Mouse (Mus musculus) hindbrain, embryonic 14.5 days (tissue): ENCODE measurements at regions not wholly inside any gene's neighbourhood (a gene's known extent, or its start where the extent isn't known, plus 50 kb on each side); places are given as distances from the start of the nearest gene placed in this dataset.
"Not testable (repeated sequence)": the region's sequence is repeated elsewhere in the genome, so short reads cannot be mapped to it uniquely, and the experiment has no call there.

ENCODE experiments used
- ATAC-seq: fragments of 200-750 bp; cut with Nextera tagmentation; 2 replicates; pipeline ENCODE4 v1.8.0; 2017; ENCODE audit warnings: moderate number of reproducible peaks, mild to moderate bottlenecking, moderate TSS enrichment, moderate library complexity; ENCODE audit not compliant: low FRiP score
- DNase-seq: peaks from one replicate; pipeline ENCODE4 v3.0.0-alpha.2; 2015; ENCODE audit warnings: low spot score
- H3K27ac ChIP-seq: fragments of 300-500 bp; sonication (generic); 2 replicates; pipeline ENCODE4 v1.5.1; 2014; ENCODE audit warnings: mild to moderate bottlenecking, moderate library complexity
- H3K27me3 ChIP-seq: fragments of 300-500 bp; sonication (generic); 2 replicates; pipeline ENCODE4 v1.6.1; 2014; ENCODE audit warnings: mild to moderate bottlenecking, low read length, mixed read lengths; ENCODE audit not compliant: control insufficient read depth, insufficient read depth
- H3K36me3 ChIP-seq: fragments of 300-500 bp; sonication (generic); replicated peaks from 2 replicates; pipeline ENCODE4 v1.6.1; 2014; ENCODE audit not compliant: control insufficient read depth, insufficient read depth
- H3K4me1 ChIP-seq: fragments of 300-500 bp; sonication (generic); replicated peaks from 2 replicates; pipeline ENCODE4 v1.6.1; 2014; ENCODE audit warnings: antibody characterized with exemption, low read length, mixed read lengths; ENCODE audit not compliant: control insufficient read depth, insufficient read depth
- H3K4me2 ChIP-seq: fragments of 300-500 bp; sonication (generic); replicated peaks from 2 replicates; pipeline ENCODE4 v1.6.1; 2014; ENCODE audit warnings: mild to moderate bottlenecking, moderate library complexity
- H3K4me3 ChIP-seq: fragments of 300-500 bp; sonication (generic); replicated peaks from 2 replicates; pipeline ENCODE4 v1.5.1; 2014; ENCODE audit warnings: mild to moderate bottlenecking, low read length
- H3K9ac ChIP-seq: fragments of 300-500 bp; sonication (generic); 2 replicates; pipeline ENCODE4 v1.6.1; 2014
- H3K9me3 ChIP-seq: fragments of 300-500 bp; sonication (generic); 2 replicates; pipeline ENCODE4 v1.6.1; 2016; ENCODE audit warnings: low read length; ENCODE audit not compliant: control insufficient read depth
- WGBS: fragments of 180-500 bp; shearing (Covaris S2); extraction: QIAGEN DNeasy Blood & Tissue Kit; methylation state at CpG from one replicate; pipeline ENCODE4 v1.1.7; 2014; 5-methylcytosine and 5-hydroxymethylcytosine counted together

DNA sequence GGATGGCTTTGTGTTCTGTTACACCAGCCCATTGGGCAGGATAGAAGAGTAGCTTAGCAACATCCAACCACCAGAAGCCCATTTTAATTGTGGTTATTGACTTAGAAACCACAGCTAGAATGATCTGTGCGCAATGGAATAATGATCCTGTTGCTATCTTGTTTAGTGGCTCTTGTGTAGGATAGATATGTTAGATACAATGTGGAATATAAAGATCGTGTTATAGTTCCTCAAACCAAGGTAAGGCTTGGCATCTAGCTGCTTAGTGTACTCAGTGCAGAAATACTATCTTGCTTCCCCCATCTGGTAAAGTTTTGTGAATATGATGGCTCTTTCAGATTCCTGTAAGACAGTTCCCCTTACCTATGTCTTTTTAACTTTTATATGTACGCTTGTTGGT lies 230.4 kb downstream of the Wdr20rt start:
- DNase-seq = peak; percentile 22
- no peak overlapping the region for H3K9ac ChIP-seq
- ATAC-seq = no peak
- H3K36me3 ChIP-seq = no peaks in the 10 kb centered on the region
- H3K27ac ChIP-seq = no peak overlapping the region
- H3K4me2 ChIP-seq = no peak overlapping the region
- H3K4me1 ChIP-seq = no peaks in the 10 kb centered on the region
- H3K27me3 ChIP-seq = no peaks in the 10 kb centered on the region
- H3K4me3 ChIP-seq = no peak overlapping the region
- 93% methylated on average over 3 of the region's 3 CpGs for WGBS
- no peaks in the 10 kb centered on the region for H3K9me3 ChIP-seq

DNA sequence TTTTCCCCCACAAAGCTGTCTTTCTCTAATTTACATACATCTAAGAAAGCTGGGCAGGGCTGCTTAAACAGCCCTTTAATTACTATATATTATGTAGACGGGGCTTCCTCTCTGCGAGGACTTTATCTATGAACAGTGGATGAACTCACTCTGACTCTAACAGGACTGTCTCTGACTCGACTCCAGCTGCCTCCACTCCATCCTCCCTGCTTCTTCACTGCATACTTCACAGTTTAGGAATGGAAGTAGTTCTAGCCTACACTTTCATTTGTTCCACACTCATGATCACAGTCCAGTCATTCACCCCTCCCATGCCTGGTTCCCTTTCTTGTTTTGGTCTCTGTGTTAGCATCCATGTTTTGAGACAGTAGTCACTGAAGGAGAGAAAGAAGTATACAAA lies 231.6 kb downstream of the Wdr20rt start:
- H3K9ac ChIP-seq = no peak overlapping the region
- no peaks in the 10 kb centered on the region for H3K4me1 ChIP-seq
- ATAC-seq (no peak), DNase-seq (peak; percentile 22)
- no peak overlapping the region for H3K4me3 ChIP-seq
- H3K27me3 ChIP-seq = no peaks in the 10 kb centered on the region
- H3K4me2 ChIP-seq = no peak overlapping the region
- H3K27ac ChIP-seq = no peak overlapping the region
- no peaks in the 10 kb centered on the region for H3K9me3 ChIP-seq
- H3K36me3 ChIP-seq = no peaks in the 10 kb centered on the region
- 83% methylated on average over 3 of the region's 3 CpGs for WGBS

DNA sequence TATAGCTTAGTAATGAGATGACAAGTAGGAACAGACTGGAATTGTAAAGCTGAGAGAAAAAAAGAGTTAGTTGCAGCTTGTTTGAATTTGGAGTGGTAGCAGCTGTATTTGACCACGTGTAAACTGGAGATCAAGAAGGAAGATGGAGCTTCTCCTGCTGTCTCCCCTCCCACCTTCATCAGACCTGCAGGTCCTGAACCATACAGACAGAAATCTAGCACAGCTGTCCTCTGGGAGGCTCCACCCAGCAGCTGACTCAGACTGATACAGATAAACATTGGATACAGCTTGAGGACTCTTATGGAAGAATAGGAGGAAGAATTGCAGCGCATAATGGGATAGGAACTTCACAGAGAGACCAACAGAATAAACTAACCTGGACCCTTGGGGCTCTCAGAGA lies 238.9 kb downstream of the Wdr20rt start:
- Histone ChIP-seq H3K9me3 (no peaks in the 10 kb centered on the region), H3K36me3 (no peaks in the 10 kb centered on the region), H3K4me1 (no peaks in the 10 kb centered on the region), H3K4me2 (no peak overlapping the region), H3K27ac (no peak overlapping the region), H3K4me3 (no peak overlapping the region), H3K9ac (no peak overlapping the region), H3K27me3 (no peaks in the 10 kb centered on the region)
- WGBS = 62% methylated on average over 2 of the region's 2 CpGs
- no peak for ATAC-seq
- no peak for DNase-seq

DNA sequence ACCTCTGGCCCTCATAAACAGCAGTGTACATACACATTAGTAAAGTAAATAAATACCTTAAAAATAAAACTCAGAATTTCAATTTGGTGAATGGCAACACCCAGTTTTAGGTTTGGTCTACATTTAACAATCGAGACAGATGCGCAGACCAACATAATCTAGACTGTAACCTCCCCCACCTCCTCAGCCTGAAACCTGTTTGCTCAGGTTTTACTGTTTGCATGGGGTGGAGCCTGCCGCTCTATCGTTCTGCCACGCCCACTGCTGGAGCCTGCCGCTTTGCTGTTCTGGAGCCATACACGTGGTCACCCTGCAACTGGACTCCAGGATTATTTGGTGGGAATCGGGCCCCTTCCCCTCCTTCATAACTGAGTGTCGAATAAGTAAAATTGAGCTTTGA lies 253.4 kb downstream of the Wdr20rt start:
- H3K36me3 ChIP-seq, H3K27ac ChIP-seq, H3K27me3 ChIP-seq, H3K4me2 ChIP-seq, ATAC-seq, H3K4me1 ChIP-seq, DNase-seq, H3K9me3 ChIP-seq, H3K9ac ChIP-seq, H3K4me3 ChIP-seq: not testable (repeated sequence)
- WGBS = 58% methylated on average over 9 of the region's 9 CpGs

DNA sequence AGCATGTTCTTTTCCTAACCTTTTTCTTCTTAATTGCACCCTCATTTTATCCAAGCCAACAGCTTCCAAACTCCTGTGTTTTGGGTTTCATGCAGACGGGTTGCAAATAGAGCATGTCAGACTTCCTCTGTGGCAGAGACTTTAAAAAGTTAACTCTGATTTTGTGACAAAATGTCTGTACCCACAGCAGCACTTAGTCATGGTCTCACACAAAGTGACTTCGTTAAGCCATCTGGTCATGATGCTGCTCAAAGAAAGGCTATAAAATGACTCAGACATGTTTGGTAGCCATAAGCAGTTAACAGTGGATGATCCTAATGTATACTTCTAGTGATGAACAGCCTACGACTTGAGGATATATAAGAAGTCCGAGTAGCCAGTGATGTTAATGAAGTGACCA lies 255.5 kb downstream of the Wdr20rt start:
- Histone ChIP-seq H3K9me3 (no peaks in the 10 kb centered on the region), H3K4me1 (no peaks in the 10 kb centered on the region), H3K27ac (no peak overlapping the region), H3K4me2 (no peak overlapping the region), H3K27me3 (no peaks in the 10 kb centered on the region), H3K36me3 (no peaks in the 10 kb centered on the region), H3K9ac (no peak overlapping the region), H3K4me3 (no peak overlapping the region)
- ATAC-seq (no peak), DNase-seq (no peak)
- WGBS = 82% methylated on average over 4 of the region's 4 CpGs

DNA sequence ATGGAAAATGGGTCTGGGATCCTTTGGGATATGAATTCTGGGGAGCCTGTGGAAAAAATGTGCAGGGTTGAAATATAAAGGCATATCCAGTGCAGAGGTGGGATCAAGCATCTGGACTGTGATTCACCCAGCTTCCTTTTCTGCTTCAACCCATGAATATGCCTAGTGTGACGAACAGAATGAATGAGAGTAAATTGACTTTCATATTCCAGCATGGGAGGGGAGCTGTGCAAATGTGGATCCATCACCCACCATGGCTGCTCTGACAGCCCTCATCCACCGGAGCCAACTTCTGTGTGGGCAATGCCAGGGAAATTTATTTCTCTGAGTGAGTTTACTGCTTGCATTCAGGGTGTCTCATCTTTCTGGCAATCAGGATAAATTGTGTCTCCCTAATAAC lies 265.8 kb downstream of the Wdr20rt start:
- Histone ChIP-seq H3K27ac (no peak overlapping the region), H3K9me3 (0 out of 2 replicates have a peak, but pooled peaks cover 11% of the 10 kb centered on the region), H3K36me3 (no peaks in the 10 kb centered on the region), H3K9ac (no peak overlapping the region), H3K4me2 (no peak overlapping the region), H3K4me1 (no peaks in the 10 kb centered on the region), H3K27me3 (no peaks in the 10 kb centered on the region), H3K4me3 (no peak overlapping the region)
- DNase-seq (no peak), ATAC-seq (no peak)
- 67% methylated on average over 2 of the region's 2 CpGs for WGBS

DNA sequence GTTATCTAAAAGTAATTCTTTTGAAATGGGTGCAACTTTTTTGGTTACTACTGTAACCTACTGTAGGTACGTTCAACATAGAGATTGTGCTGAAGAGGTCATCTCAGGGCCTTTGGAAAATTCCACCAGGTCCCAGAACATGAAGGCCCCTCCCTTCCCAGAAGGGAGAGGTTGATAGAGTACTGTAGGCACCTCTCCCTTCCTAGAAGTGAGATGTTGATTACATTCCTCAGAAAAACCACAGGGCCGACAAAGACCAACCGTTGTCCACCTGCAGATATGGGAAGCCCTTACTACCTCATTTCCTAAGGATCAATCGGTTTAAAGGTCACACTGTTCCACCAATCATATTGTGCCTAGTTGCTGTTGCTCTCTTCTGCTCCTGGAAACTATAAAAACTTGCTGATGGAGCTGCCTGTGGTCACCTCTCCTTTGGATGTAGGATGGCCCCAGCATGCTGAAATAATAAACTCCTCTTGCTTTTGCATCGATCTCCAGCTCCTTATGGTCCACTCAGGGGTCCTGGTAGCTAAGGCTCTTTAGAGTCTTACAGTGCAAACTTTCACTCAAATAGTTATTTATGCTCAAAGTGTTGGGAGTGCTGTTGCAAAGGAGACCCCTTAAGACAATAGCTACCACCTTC lies 269.2 kb downstream of the Wdr20rt start:
- H3K36me3 ChIP-seq = no peaks in the 10 kb centered on the region
- H3K27ac ChIP-seq = no peak overlapping the region
- no peaks in the 10 kb centered on the region for H3K4me1 ChIP-seq
- H3K4me3 ChIP-seq = no peak overlapping the region
- 92% methylated on average over 5 of the region's 5 CpGs for WGBS
- no peak overlapping the region for H3K9ac ChIP-seq
- no peak overlapping the region for H3K4me2 ChIP-seq
- no peaks in the 10 kb centered on the region for H3K27me3 ChIP-seq
- no peak for ATAC-seq
- no peak for DNase-seq
- 0 out of 2 replicates have a peak, but pooled peaks cover 8% of the 10 kb centered on the region for H3K9me3 ChIP-seq

DNA sequence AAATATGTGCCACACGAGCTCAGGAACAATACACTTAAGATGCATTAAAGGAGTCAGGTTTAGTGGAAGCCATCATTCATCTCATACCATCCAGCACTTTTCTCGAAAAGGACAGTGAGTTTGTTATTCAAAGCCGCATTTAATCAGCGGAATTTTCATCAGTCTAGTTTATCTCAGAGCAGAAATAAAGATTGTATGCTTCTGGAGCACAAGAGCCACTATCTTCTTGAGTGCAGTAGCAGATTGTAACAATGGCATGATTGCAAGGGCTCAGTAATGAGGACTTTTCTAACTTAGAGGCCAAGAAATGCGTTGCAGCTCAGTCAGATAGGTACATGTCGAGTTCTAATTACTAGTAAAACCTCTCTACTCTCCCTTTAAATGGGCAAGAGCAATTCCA lies 271.3 kb downstream of the Wdr20rt start:
- H3K9me3 ChIP-seq = 0 out of 2 replicates have a peak, but pooled peaks cover 8% of the 10 kb centered on the region
- DNase-seq = no peak
- no peak overlapping the region for H3K9ac ChIP-seq
- no peak overlapping the region for H3K4me3 ChIP-seq
- no peak for ATAC-seq
- H3K4me1 ChIP-seq = no peaks in the 10 kb centered on the region
- no peak overlapping the region for H3K4me2 ChIP-seq
- no peaks in the 10 kb centered on the region for H3K36me3 ChIP-seq
- 81% methylated on average over 6 of the region's 6 CpGs for WGBS
- no peaks in the 10 kb centered on the region for H3K27me3 ChIP-seq
- no peak overlapping the region for H3K27ac ChIP-seq

DNA sequence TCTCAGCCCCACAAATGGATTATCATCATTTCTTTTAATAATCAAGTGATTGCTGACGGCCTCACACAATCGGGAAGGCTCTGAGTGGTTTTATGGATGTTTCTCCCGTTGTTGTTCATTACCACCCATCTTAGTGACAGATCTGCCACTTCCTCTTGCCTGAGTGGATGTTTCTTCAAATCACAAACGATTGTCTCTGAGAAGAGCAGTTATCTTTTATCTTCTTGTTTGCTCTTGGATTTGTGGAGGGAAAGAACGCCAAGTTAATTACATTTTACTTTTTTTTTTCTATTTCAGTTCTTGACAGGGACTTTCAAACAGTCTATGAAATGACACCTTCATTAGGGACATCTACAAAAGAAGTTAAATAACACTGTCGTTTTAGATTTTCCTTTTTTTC lies 272.3 kb downstream of the Wdr20rt start:
- Histone ChIP-seq H3K36me3 (no peaks in the 10 kb centered on the region), H3K9me3 (0 out of 2 replicates have a peak, but pooled peaks cover 8% of the 10 kb centered on the region), H3K27ac (no peak overlapping the region), H3K4me1 (no peaks in the 10 kb centered on the region), H3K9ac (no peak overlapping the region), H3K4me2 (no peak overlapping the region), H3K4me3 (no peak overlapping the region), H3K27me3 (no peaks in the 10 kb centered on the region)
- no peak for ATAC-seq
- no peak for DNase-seq
- WGBS = 72% methylated on average over 6 of the region's 6 CpGs

DNA sequence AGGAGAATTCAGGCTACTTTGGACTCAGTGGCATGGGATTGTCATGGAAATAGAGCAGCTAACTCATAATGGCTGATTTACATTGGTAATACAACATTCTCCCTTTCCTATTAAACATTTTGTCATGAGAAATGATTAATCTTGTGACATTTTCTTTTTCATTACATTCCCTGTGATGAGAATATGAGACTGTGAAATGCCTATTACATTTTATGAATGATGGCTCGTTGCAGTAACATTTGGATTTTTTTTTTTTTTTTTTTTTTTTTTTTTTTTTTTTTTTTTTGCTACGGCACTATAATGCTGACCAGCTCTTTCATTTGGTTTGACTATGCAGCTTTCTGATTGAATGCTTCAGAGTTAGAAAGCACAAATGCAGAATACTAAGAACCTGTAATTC lies 276.1 kb downstream of the Wdr20rt start:
- no peaks in the 10 kb centered on the region for H3K36me3 ChIP-seq
- WGBS = 31% methylated on average over 2 of the region's 2 CpGs
- DNase-seq = no peak

More for the DNA sequence above, 276.1 kb downstream of the Wdr20rt start:
- Histone ChIP-seq H3K9ac (no peak overlapping the region), H3K27ac (no peak overlapping the region), H3K4me3 (no peak overlapping the region), H3K4me2 (no peak overlapping the region), H3K4me1 (no peaks in the 10 kb centered on the region), H3K9me3 (no peaks in the 10 kb centered on the region), H3K27me3 (no peaks in the 10 kb centered on the region)
- no peak for ATAC-seq
